Mouse (Mus musculus) forebrain, embryonic 14.5 days (tissue): ENCODE measurements around the gene Far2. TPM values are rescaled to one million over a fixed set of nuclear protein-coding genes. Genes with fewer than 3 reads are reported as not detected.
A peak's percentile ranks its signal among the peaks of the same experiment; 100 is the strongest.

Experiments
- ATAC-seq: fragments of 200-750 bp; cut with Nextera tagmentation; 2 replicates; pipeline ENCODE4 v1.8.0; 2017; ENCODE audit warnings: mild to moderate bottlenecking, moderate library complexity
- DNase-seq: peaks from one replicate; pipeline ENCODE4 v3.0.0-alpha.2; 2015; ENCODE audit warnings: low spot score
- H3K27ac ChIP-seq: fragments of 300-500 bp; sonication (generic); 2 replicates; pipeline ENCODE4 v1.5.1; 2014; ENCODE audit warnings: low read depth, mild to moderate bottlenecking, control low read depth, low read length, moderate library complexity
- H3K27me3 ChIP-seq: fragments of 300-500 bp; sonication (generic); replicated peaks from 2 replicates; pipeline ENCODE4 v1.6.1; 2014; ENCODE audit warnings: low read length, control low read depth, mixed read lengths; ENCODE audit not compliant: control insufficient read depth, insufficient read depth
- H3K36me3 ChIP-seq: fragments of 300-500 bp; sonication (generic); 2 replicates; pipeline ENCODE4 v1.6.1; 2014; ENCODE audit warnings: low read length, control low read depth; ENCODE audit not compliant: control insufficient read depth, insufficient read depth
- H3K4me1 ChIP-seq: fragments of 300-500 bp; sonication (generic); 2 replicates; pipeline ENCODE4 v1.6.1; 2014; ENCODE audit warnings: antibody characterized with exemption, low read length, control low read depth; ENCODE audit not compliant: control insufficient read depth, insufficient read depth
- H3K4me2 ChIP-seq: fragments of 300-500 bp; sonication (generic); 2 replicates; pipeline ENCODE4 v1.6.1; 2014; ENCODE audit warnings: mild to moderate bottlenecking, control low read depth, low read length
- H3K4me3 ChIP-seq: fragments of 300-500 bp; sonication (generic); 2 replicates; pipeline ENCODE4 v1.5.1; 2014; ENCODE audit warnings: low read depth, low read length, control low read depth
- H3K9ac ChIP-seq: fragments of 300-500 bp; sonication (generic); 2 replicates; pipeline ENCODE4 v1.6.1; 2014; ENCODE audit warnings: mild to moderate bottlenecking, low read length, control low read depth, moderate library complexity
- H3K9me3 ChIP-seq: fragments of 300-500 bp; sonication (generic); replicated peaks from 2 replicates; pipeline ENCODE4 v1.6.1; 2016; ENCODE audit warnings: low read length, control low read depth, mixed read lengths; ENCODE audit not compliant: control insufficient read depth
- WGBS: fragments of 180-500 bp; shearing (Covaris S2); extraction: QIAGEN DNeasy Blood & Tissue Kit; methylation state at CpG from one replicate; pipeline ENCODE4 v1.1.7; 2014; 5-methylcytosine and 5-hydroxymethylcytosine counted together
- polyA plus RNA-seq: library from polyadenylated mRNA; unstranded; fragments of >200 nt; fragmentation: Nextera tagmentation; extraction: Ambion mirVana; gene quantifications from 2 replicates; pipeline ENCODE4 v1.2.1, GENCODE M21; 2014

The Far2 gene
- 8.6 and 13.6 TPM in 2 replicates for polyA plus RNA-seq

- no peaks in the 10 kb centered on the region for H3K9me3 ChIP-seq
- peak within 1 kb of the TSS; percentile 74 for H3K9ac ChIP-seq
- H3K27ac ChIP-seq: no peak within 1 kb of the TSS
- ATAC-seq (peak; percentile 78), DNase-seq (peak; percentile 29)
- peaks cover 6% of the 10 kb centered on the region; the same call in 1 of the 2 replicates for H3K27me3 ChIP-seq
- WGBS: 3% methylated on average over 34 of the region's 34 CpGs
- 0 out of 2 replicates have a peak, but pooled peaks cover 3% of the 10 kb centered on the region for H3K4me1 ChIP-seq
- peak within 1 kb of the TSS; percentile 72 for H3K4me2 ChIP-seq
- H3K36me3 ChIP-seq: no peaks in the 10 kb centered on the region
- peak within 1 kb of the TSS; percentile 42 for H3K4me3 ChIP-seq
Observed at GRCm38 (mm10) chr6:148046881-148047649, at the start of gene Far2. Far2 (plus strand) TSS chr6:148047259.

GRCm38 (mm10) chr6:148000483-148000882 is 46.6 kb upstream of the Far2 start:
- no peaks in the 10 kb centered on the region for H3K27me3 ChIP-seq
- no peaks in the 10 kb centered on the region for H3K4me1 ChIP-seq
- ATAC-seq (no peak), DNase-seq (no peak)
- no peaks in the 10 kb centered on the region for H3K9me3 ChIP-seq
- WGBS: 77% methylated on average over 2 of the region's 2 CpGs
- no peak overlapping the region for H3K4me3 ChIP-seq
- no peak overlapping the region for H3K27ac ChIP-seq
- no peak overlapping the region for H3K4me2 ChIP-seq
- no peak overlapping the region for H3K9ac ChIP-seq
- no peaks in the 10 kb centered on the region for H3K36me3 ChIP-seq

- Histone ChIP-seq H3K27me3 (no peaks in the 10 kb centered on the region), H3K4me3 (no peak overlapping the region), H3K9me3 (no peaks in the 10 kb centered on the region), H3K9ac (no peak overlapping the region), H3K27ac (no peak overlapping the region), H3K4me1 (no peaks in the 10 kb centered on the region), H3K36me3 (no peaks in the 10 kb centered on the region), H3K4me2 (no peak overlapping the region)
- ATAC-seq (peak; percentile 42; the same call in 1 of the 2 replicates), DNase-seq (peak; percentile 54)
- 53% methylated on average over 3 of the region's 3 CpGs for WGBS
Observed at GRCm38 (mm10) chr6:148001071-148001470, 46.0 kb upstream of the Far2 start.

- no peak overlapping the region for H3K9ac ChIP-seq
- no peak for ATAC-seq
Observed at GRCm38 (mm10) chr6:148006118-148006837, 40.8 kb upstream of the Far2 start.

GRCm38 (mm10) chr6:148040759-148041158 is 6.3 kb upstream of the Far2 start:
- Histone ChIP-seq H3K4me1 (no peaks in the 10 kb centered on the region), H3K4me3 (no peak overlapping the region), H3K9ac (no peak overlapping the region), H3K27ac (no peak overlapping the region), H3K9me3 (no peaks in the 10 kb centered on the region), H3K27me3 (no peaks in the 10 kb centered on the region), H3K4me2 (no peak overlapping the region), H3K36me3 (no peaks in the 10 kb centered on the region)
- DNase-seq: no peak
- no peak for ATAC-seq
- WGBS: 91% methylated on average over 1 of the region's 1 CpGs

More at GRCm38 (mm10) chr6:148006118-148006837, 40.8 kb upstream of the Far2 start:
- Histone ChIP-seq H3K27me3 (no peaks in the 10 kb centered on the region), H3K4me3 (no peak overlapping the region), H3K36me3 (no peaks in the 10 kb centered on the region), H3K27ac (no peak overlapping the region), H3K4me2 (no peak overlapping the region), H3K4me1 (no peaks in the 10 kb centered on the region), H3K9me3 (no peaks in the 10 kb centered on the region)
- DNase-seq: no peak
- 71% methylated on average over 11 of the region's 11 CpGs for whole genome bisulfite sequencing

- H3K9ac ChIP-seq: peak overlapping the region; percentile 74
- peak overlapping the region; percentile 72 for H3K4me2 ChIP-seq
- H3K4me3 ChIP-seq: peak overlapping the region; percentile 42
- no peaks in the 10 kb centered on the region for H3K9me3 ChIP-seq
- H3K27me3 ChIP-seq: peaks cover 6% of the 10 kb centered on the region; the same call in 1 of the 2 replicates
- DNase-seq: no peak
- 0 out of 2 replicates have a peak, but pooled peaks cover 3% of the 10 kb centered on the region for H3K4me1 ChIP-seq
- ATAC-seq: no peak
- H3K36me3 ChIP-seq: no peaks in the 10 kb centered on the region
- no peak overlapping the region for H3K27ac ChIP-seq
Observed at GRCm38 (mm10) chr6:148047650-148047988, 560 bp downstream of the Far2 start.

- Histone ChIP-seq H3K9me3 (no peaks in the 10 kb centered on the region), H3K27ac (no peak overlapping the region), H3K27me3 (no peaks in the 10 kb centered on the region), H3K4me2 (no peak overlapping the region), H3K4me1 (no peaks in the 10 kb centered on the region), H3K36me3 (no peaks in the 10 kb centered on the region), H3K4me3 (no peak overlapping the region), H3K9ac (no peak overlapping the region)
- WGBS: 90% methylated on average over 3 of the region's 3 CpGs
- no peak for DNase-seq
- no peak for ATAC-seq
Observed at GRCm38 (mm10) chr6:148063131-148063530, 16.1 kb downstream of the Far2 start.

GRCm38 (mm10) chr6:148066267-148066666 is 19.2 kb downstream of the Far2 start:
- 79% methylated on average over 5 of the region's 5 CpGs for WGBS
- no peak overlapping the region for H3K4me2 ChIP-seq
- no peak for ATAC-seq

GRCm38 (mm10) chr6:148068786-148069185 is 21.7 kb downstream of the Far2 start:
- Histone ChIP-seq H3K4me2 (no peak overlapping the region), H3K27ac (no peak overlapping the region), H3K4me1 (no peaks in the 10 kb centered on the region), H3K36me3 (no peaks in the 10 kb centered on the region), H3K9ac (no peak overlapping the region), H3K9me3 (no peaks in the 10 kb centered on the region), H3K27me3 (no peaks in the 10 kb centered on the region), H3K4me3 (no peak overlapping the region)
- DNase-seq (no peak), ATAC-seq (no peak)
- WGBS: 97% methylated on average over 4 of the region's 4 CpGs

More at GRCm38 (mm10) chr6:148066267-148066666, 19.2 kb downstream of the Far2 start:
- DNase-seq: no peak
- H3K27ac ChIP-seq: no peak overlapping the region
- H3K4me1 ChIP-seq: no peaks in the 10 kb centered on the region
- no peak overlapping the region for H3K4me3 ChIP-seq
- H3K9ac ChIP-seq: no peak overlapping the region
- no peaks in the 10 kb centered on the region for H3K9me3 ChIP-seq
- no peaks in the 10 kb centered on the region for H3K36me3 ChIP-seq
- no peaks in the 10 kb centered on the region for H3K27me3 ChIP-seq
